21 mouse cellular contexts compared by ENCODE assay signal in the genomic region with DNA sequence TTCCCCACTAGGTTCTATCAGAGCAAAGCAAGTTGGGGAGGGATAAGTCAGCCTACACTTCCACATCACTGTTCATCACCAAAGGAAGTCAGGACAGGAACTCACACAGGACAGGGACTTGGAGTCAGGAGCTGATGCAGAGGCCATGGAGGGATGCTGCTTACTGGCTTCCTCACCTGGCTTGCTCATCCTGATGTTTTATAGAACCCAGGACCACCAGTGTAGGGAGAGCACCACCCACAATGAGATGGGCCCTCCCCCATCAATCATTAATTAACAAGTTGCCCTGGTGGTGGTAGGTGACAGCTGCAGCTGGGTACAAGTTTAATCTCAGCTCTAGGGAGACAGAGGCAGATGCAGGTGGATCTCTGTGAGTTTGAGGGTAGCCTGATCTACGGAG. TPM values are rescaled to one million over a fixed set of nuclear protein-coding genes. Genes with fewer than 3 reads are reported as not detected.
"Had no signal": no experiment of that assay in that cellular context is flagged by ENCODE, and none has a peak within 500 bp of the region (broad histone marks: within the 10 kb centered on the region; RNA-seq: fewer than 3 reads in every experiment).

No protein-coding gene starts in this region.

- H3K9me3 ChIP-seq: midbrain, embryonic 10.5 days; neural tube, embryonic 13.5 days; neural tube, embryonic 15.5 days had no signal

- H3K9ac ChIP-seq: liver, embryonic 14.5 days; lung, embryonic 14.5 days; midbrain, embryonic 13.5 days; neural tube, embryonic 13.5 days; neural tube, embryonic 15.5 days had no signal

- H3K27ac ChIP-seq: liver, embryonic 14.5 days; midbrain, embryonic 10.5 days; midbrain, embryonic 13.5 days; neural tube, embryonic 13.5 days; neural tube, embryonic 15.5 days had no signal

- ATAC-seq: midbrain, embryonic 13.5 days; midbrain, embryonic 16.5 days had no signal

- H3K4me2 ChIP-seq: lung, embryonic 14.5 days; midbrain, embryonic 13.5 days; neural tube, embryonic 13.5 days; neural tube, embryonic 15.5 days had no signal

- H3K4me3 ChIP-seq: midbrain, embryonic 10.5 days; midbrain, embryonic 13.5 days; myocyte; neural tube, embryonic 13.5 days; neural tube, embryonic 15.5 days had no signal

- DNase-seq: lung, adult 18-20 months; lung, embryonic 14.5 days; lung, postnatal 4 days; retina, postnatal 1 day; right cerebral cortex, adult 18-20 months; right cerebral cortex, postnatal 25 days; right cerebral cortex, postnatal 4 days; spleen, adult 18-20 months; thymus, adult 18-20 months; thymus, postnatal 14 days; thymus, postnatal 36 days had no signal

- H3K36me3 ChIP-seq: midbrain, embryonic 10.5 days; midbrain, embryonic 13.5 days; neural tube, embryonic 13.5 days; neural tube, embryonic 15.5 days had no signal

- H3K4me1 ChIP-seq: midbrain, embryonic 10.5 days; midbrain, embryonic 13.5 days; neural tube, embryonic 13.5 days; neural tube, embryonic 15.5 days had no signal

- H3K27me3 ChIP-seq: neural tube, embryonic 13.5 days; neural tube, embryonic 15.5 days had no signal

RNA-seq across cellular contexts. Expression of gene Rundc3a, which starts 24.0 kb away (rescaled TPM):
- total RNA-seq: megakaryocyte, adult 5-6 weeks; megakaryocyte-erythroid progenitor cell, adult 5-6 weeks had no signal

RNA-seq across cellular contexts. Expression of gene Slc4a1, which starts 51.2 kb away (rescaled TPM):
- polyA plus RNA-seq: myocyte; small intestine, adult 2 months had no signal
